Mouse (Mus musculus) liver, embryonic 13.5 days (tissue): ENCODE data around the gene Chn1. TPM values are rescaled to one million over a fixed set of nuclear protein-coding genes. Genes with fewer than 3 reads are reported as not detected.

ENCODE experiments used
- ATAC-seq: fragments of 200-750 bp; cut with Nextera tagmentation; 2 replicates; pipeline ENCODE4 v1.8.0; 2017; ENCODE audit warnings: low read depth, mild to moderate bottlenecking, moderate number of reproducible peaks, moderate library complexity
- DNase-seq: peaks from one replicate; pipeline ENCODE4 v3.0.0; 2022
- H3K27ac ChIP-seq: fragments of 300-500 bp; sonication (generic); 2 replicates; pipeline ENCODE4 v1.5.1; 2015; ENCODE audit warnings: moderate library complexity, mild to moderate bottlenecking, inconsistent platforms
- H3K27me3 ChIP-seq: fragments of 300-500 bp; sonication (generic); 2 replicates; pipeline ENCODE4 v1.6.1; 2015; ENCODE audit warnings: mild to moderate bottlenecking, inconsistent platforms
- H3K36me3 ChIP-seq: fragments of 300-500 bp; sonication (generic); 2 replicates; pipeline ENCODE4 v1.6.1; 2015; ENCODE audit warnings: mild to moderate bottlenecking, inconsistent platforms
- H3K4me1 ChIP-seq: fragments of 300-500 bp; sonication (generic); replicated peaks from 2 replicates; pipeline ENCODE4 v1.6.1; 2015; ENCODE audit warnings: inconsistent platforms
- H3K4me2 ChIP-seq: fragments of 300-500 bp; sonication (generic); 2 replicates; pipeline ENCODE4 v1.6.1; 2015; ENCODE audit warnings: inconsistent platforms, mild to moderate bottlenecking, moderate library complexity
- H3K4me3 ChIP-seq: fragments of 300-500 bp; sonication (generic); replicated peaks from 2 replicates; pipeline ENCODE4 v1.5.1; 2015; ENCODE audit warnings: mild to moderate bottlenecking, inconsistent platforms
- H3K9ac ChIP-seq: fragments of 300-500 bp; sonication (generic); 2 replicates; pipeline ENCODE4 v1.6.1; 2015; ENCODE audit warnings: mild to moderate bottlenecking, inconsistent platforms
- H3K9me3 ChIP-seq: fragments of 300-500 bp; sonication (generic); replicated peaks from 2 replicates; pipeline ENCODE4 v1.6.1; 2016; ENCODE audit warnings: inconsistent platforms
- WGBS: fragments of 180-500 bp; shearing (Covaris S2); methylation state at CpG from one replicate; pipeline ENCODE4 v1.1.7; 2015; ENCODE audit not compliant: insufficient replicate concordance; 5-methylcytosine and 5-hydroxymethylcytosine counted together
- polyA plus RNA-seq: library from polyadenylated mRNA; unstranded; fragments of >200 nt; fragmentation: Nextera tagmentation; extraction: Ambion mirVana; gene quantifications from 2 replicates; pipeline ENCODE4 v1.2.1, GENCODE M21; 2015

The Chn1 gene
- polyA plus RNA-seq, 1 experiment from 2014 or later = 0.96 TPM

GRCm38 (mm10) chr2:73588951-73589350 lies 186.2 kb downstream of the Chn1 start:
- WGBS = 51% methylated on average over 2 of the region's 2 CpGs
- Histone ChIP-seq H3K9ac (no peak overlapping the region), H3K4me3 (no peak overlapping the region), H3K27me3 (peaks cover 6% of the 10 kb centered on the region), H3K9me3 (no peaks in the 10 kb centered on the region), H3K4me2 (no peak overlapping the region), H3K27ac (no peak overlapping the region), H3K36me3 (no peaks in the 10 kb centered on the region), H3K4me1 (peaks cover 7% of the 10 kb centered on the region; the same call in 1 of the 2 replicates)
- no peak for ATAC-seq
- no peak for DNase-seq

- WGBS = 53% methylated on average over 4 of the region's 4 CpGs
- H3K9me3 ChIP-seq = no peaks in the 10 kb centered on the region
- no peak overlapping the region for H3K4me2 ChIP-seq
- H3K4me1 ChIP-seq = peaks cover 7% of the 10 kb centered on the region; the same call in 1 of the 2 replicates
- H3K4me3 ChIP-seq = no peak overlapping the region
- H3K27me3 ChIP-seq = peaks cover 6% of the 10 kb centered on the region
- DNase-seq (no peak), ATAC-seq (no peak)
- H3K27ac ChIP-seq = no peak overlapping the region
- H3K36me3 ChIP-seq = no peaks in the 10 kb centered on the region
- H3K9ac ChIP-seq = no peak overlapping the region
These were observed 188.0 kb downstream of the Chn1 start for GRCm38 (mm10) chr2:73587109-73587506.

- Histone ChIP-seq H3K4me2 (no peak overlapping the region), H3K9ac (no peak overlapping the region), H3K4me1 (peaks cover 7% of the 10 kb centered on the region; the same call in 1 of the 2 replicates), H3K36me3 (no peaks in the 10 kb centered on the region), H3K27me3 (peaks cover 6% of the 10 kb centered on the region), H3K9me3 (no peaks in the 10 kb centered on the region), H3K27ac (no peak overlapping the region), H3K4me3 (no peak overlapping the region)
- 52% methylated on average over 10 of the region's 10 CpGs for WGBS
- ATAC-seq = no peak
- DNase-seq = no peak
These were observed 188.6 kb downstream of the Chn1 start for GRCm38 (mm10) chr2:73586392-73587108.

- no peaks in the 10 kb centered on the region for H3K9me3 ChIP-seq
- H3K4me1 ChIP-seq = peaks cover 7% of the 10 kb centered on the region; the same call in 1 of the 2 replicates
- H3K36me3 ChIP-seq = no peaks in the 10 kb centered on the region
- no peak overlapping the region for H3K27ac ChIP-seq
- H3K4me3 ChIP-seq = peak overlapping the region; percentile 52
- 17% methylated on average over 12 of the region's 12 CpGs for WGBS
- peak overlapping the region; percentile 67 for H3K4me2 ChIP-seq
- peaks cover 6% of the 10 kb centered on the region for H3K27me3 ChIP-seq
- peak overlapping the region; percentile 38; the same call in 1 of the 2 replicates for H3K9ac ChIP-seq
- DNase-seq = no peak
- ATAC-seq = no peak
These were observed 189.8 kb downstream of the Chn1 start for GRCm38 (mm10) chr2:73585347-73585831.

- no peaks in the 10 kb centered on the region for H3K9me3 ChIP-seq
- no peaks in the 10 kb centered on the region for H3K36me3 ChIP-seq
- H3K4me3 ChIP-seq = peak overlapping the region; percentile 52
- H3K4me2 ChIP-seq = peak overlapping the region; percentile 67
- WGBS = 2% methylated on average over 17 of the region's 18 CpGs
- no peak overlapping the region for H3K27ac ChIP-seq
- peaks cover 6% of the 10 kb centered on the region for H3K27me3 ChIP-seq
- H3K9ac ChIP-seq = peak overlapping the region; percentile 38; the same call in 1 of the 2 replicates
- DNase-seq (peak; percentile 39), ATAC-seq (0 out of 2 replicates have a peak, but pooled peaks have one; percentile 50)
- H3K4me1 ChIP-seq = peaks cover 7% of the 10 kb centered on the region; the same call in 1 of the 2 replicates
These were observed 190.3 kb downstream of the Chn1 start for GRCm38 (mm10) chr2:73584645-73585346.

DNA sequence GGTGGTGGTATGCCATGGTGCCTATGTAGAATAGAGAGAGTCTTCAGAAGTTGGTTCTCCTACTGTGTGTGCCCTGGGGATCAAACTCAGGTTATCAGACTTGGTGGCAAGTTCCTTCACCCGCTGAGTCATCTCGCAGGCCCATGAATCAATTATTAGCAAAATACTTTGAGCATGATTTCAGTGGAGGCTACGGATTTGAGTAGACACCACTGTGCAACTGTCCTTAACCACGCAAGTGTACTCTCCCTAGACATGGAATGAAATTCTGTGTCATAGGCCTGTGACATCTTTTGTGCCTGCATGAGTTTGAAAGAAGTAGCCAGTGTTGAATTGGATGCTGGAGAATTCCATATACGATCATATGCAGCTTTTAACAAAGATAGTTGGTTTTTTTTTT lies 194.4 kb downstream of the Chn1 start:
- Histone ChIP-seq H3K4me1 (peaks cover 7% of the 10 kb centered on the region; the same call in 1 of the 2 replicates), H3K9ac (no peak overlapping the region), H3K4me2 (no peak overlapping the region), H3K27me3 (no peaks in the 10 kb centered on the region), H3K9me3 (no peaks in the 10 kb centered on the region), H3K27ac (no peak overlapping the region), H3K36me3 (no peaks in the 10 kb centered on the region), H3K4me3 (no peak overlapping the region)
- ATAC-seq (no peak), DNase-seq (no peak)
- WGBS = 77% methylated on average over 5 of the region's 5 CpGs

GRCm38 (mm10) chr2:73580166-73580565 lies 195.0 kb downstream of the Chn1 start, which contains the start of gene Chrna1:
TSS of gene Chrna1 (minus strand) at chr2:73580338.
- Histone ChIP-seq H3K4me1 (peaks cover 4% of the 10 kb centered on the region; the same call in 1 of the 2 replicates), H3K4me2 (no peak within 1 kb of the TSS), H3K27me3 (no peaks in the 10 kb centered on the region), H3K9ac (no peak within 1 kb of the TSS), H3K27ac (no peak within 1 kb of the TSS), H3K36me3 (no peaks in the 10 kb centered on the region), H3K4me3 (no peak within 1 kb of the TSS), H3K9me3 (no peaks in the 10 kb centered on the region)
- WGBS = 79% methylated on average over 9 of the region's 9 CpGs
- ATAC-seq (no peak), DNase-seq (no peak)

DNA sequence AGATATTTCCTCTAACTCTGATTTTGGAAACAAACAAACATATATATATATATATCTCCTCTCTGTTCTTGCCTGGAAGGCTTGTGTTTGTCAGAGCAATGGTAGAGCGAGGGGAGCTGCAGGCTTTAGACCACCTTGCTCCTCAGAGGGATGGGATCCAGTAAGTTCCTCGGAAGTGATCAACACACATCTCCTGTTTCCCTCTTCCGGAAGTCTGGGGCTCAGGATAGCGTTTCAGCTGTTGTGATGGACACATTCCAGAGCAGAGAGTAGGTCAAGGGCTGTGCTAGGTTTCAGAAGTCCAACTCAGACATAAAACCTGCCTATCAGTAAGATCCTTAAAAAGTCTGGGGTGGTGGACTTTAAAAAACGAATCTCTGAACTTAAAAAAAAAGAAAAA lies 196.0 kb downstream of the Chn1 start:
- H3K4me2 ChIP-seq = no peak overlapping the region
- ATAC-seq (no peak), DNase-seq (no peak)
- H3K9me3 ChIP-seq = no peaks in the 10 kb centered on the region
- no peak overlapping the region for H3K4me3 ChIP-seq
- no peaks in the 10 kb centered on the region for H3K36me3 ChIP-seq
- 40% methylated on average over 5 of the region's 5 CpGs for WGBS
- H3K27me3 ChIP-seq = no peaks in the 10 kb centered on the region
- no peak overlapping the region for H3K27ac ChIP-seq
- H3K4me1 ChIP-seq = no peaks in the 10 kb centered on the region
- H3K9ac ChIP-seq = no peak overlapping the region

- ATAC-seq (no peak), DNase-seq (no peak)
- Histone ChIP-seq H3K4me2 (no peak overlapping the region), H3K27me3 (no peaks in the 10 kb centered on the region; the same call in 1 of the 2 replicates), H3K36me3 (no peaks in the 10 kb centered on the region), H3K27ac (no peak overlapping the region), H3K9me3 (no peaks in the 10 kb centered on the region), H3K4me1 (no peaks in the 10 kb centered on the region), H3K4me3 (no peak overlapping the region), H3K9ac (no peak overlapping the region)
- 76% methylated on average over 6 of the region's 6 CpGs for WGBS
These were observed 200.7 kb downstream of the Chn1 start for GRCm38 (mm10) chr2:73574418-73574817.

DNA sequence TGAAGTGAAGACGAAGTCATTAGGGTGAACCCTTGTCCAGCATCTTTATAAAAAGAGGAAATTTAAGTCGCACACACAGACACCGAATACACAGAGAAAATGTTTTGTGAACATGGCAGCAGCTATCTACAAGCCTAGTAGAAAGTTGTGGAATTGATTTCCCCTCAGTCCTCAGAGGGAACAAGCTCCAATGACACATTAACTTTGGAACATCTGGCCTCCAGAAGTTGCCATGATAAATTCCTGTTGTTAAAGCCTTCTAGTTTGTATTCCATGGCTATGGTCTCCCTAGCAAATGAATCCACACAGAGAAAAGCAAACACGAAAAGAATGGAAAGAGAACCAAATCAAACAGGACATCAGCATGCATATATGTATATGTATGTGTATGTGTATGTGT lies 201.6 kb downstream of the Chn1 start:
- no peaks in the 10 kb centered on the region for H3K4me1 ChIP-seq
- no peaks in the 10 kb centered on the region; the same call in 1 of the 2 replicates for H3K27me3 ChIP-seq
- no peak overlapping the region for H3K27ac ChIP-seq
- no peak overlapping the region for H3K4me2 ChIP-seq
- H3K9me3 ChIP-seq = no peaks in the 10 kb centered on the region
- no peak for DNase-seq
- no peak overlapping the region for H3K4me3 ChIP-seq
- no peak overlapping the region for H3K9ac ChIP-seq
- WGBS = 65% methylated on average over 4 of the region's 4 CpGs
- no peak for ATAC-seq
- no peaks in the 10 kb centered on the region for H3K36me3 ChIP-seq

DNA sequence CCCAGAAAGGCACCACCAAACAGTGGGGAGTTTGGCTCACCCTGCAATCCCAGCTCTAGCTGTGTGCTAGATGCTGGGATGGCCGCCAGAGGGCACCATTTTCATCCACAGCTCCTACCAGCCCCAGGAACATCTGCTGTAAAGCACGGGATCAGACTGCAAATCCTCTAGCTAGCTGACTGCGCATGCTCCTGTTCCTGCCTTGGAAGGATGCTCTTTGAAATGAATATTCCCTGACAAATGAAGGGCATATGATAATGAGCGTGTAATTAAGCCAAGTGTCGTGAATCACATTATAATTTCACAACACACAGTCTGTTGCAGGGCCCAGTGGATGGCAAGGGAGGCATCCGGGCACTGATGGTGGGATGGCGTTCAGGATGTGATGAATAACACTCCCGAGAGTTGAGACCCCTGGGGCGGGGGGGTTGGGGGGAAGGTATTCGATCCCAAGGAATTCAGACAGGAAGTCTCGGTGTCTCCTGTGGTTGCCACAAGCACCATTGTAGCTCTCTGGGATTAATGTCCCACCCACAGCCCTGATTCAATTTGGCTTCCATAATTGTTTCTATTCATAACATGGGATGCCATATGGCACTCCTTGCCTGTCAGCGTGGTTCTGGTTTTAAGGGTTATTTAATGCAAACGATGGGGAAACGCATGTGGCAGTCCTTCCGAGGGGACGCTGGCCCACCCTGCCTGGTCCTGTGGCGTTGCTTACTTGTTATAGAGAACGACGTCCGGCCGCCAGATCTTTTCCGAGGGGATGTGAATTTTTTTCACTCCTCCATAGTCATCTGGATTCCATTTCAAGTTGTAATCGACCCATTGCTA lies 202.4 kb downstream of the Chn1 start:
- no peaks in the 10 kb centered on the region; the same call in 1 of the 2 replicates for H3K27me3 ChIP-seq
- H3K9me3 ChIP-seq = no peaks in the 10 kb centered on the region
- no peak for DNase-seq
- no peak overlapping the region for H3K27ac ChIP-seq
- no peak overlapping the region for H3K9ac ChIP-seq
- H3K4me2 ChIP-seq = no peak overlapping the region
- no peak for ATAC-seq
- H3K36me3 ChIP-seq = no peaks in the 10 kb centered on the region
- 37% methylated on average over 23 of the region's 23 CpGs for whole genome bisulfite sequencing
- no peak overlapping the region for H3K4me3 ChIP-seq
- no peaks in the 10 kb centered on the region for H3K4me1 ChIP-seq
